Mouse (Mus musculus) MEL (cell line): ENCODE measurements around the gene Ankrd54.

Source experiments
- CTCF ChIP-seq, 3 experiments: IDR thresholded peaks in 2 of 3; conservative IDR thresholded peaks in 1 of 3; 2 replicates each; pipeline ENCODE4 v1.5.1; 2011 to 2012; ENCODE audit warnings: low read length in 3 of 3, low read depth in 2 of 3, mild to moderate bottlenecking in 2 of 3, improper control_type of control experiment in 1 of 3, inconsistent platforms in 1 of 3, mixed read lengths in 1 of 3, moderate library complexity in 1 of 3; ENCODE audit not compliant: control insufficient read depth in 1 of 3, insufficient read depth in 1 of 3, poor library complexity in 1 of 3, severe bottlenecking in 1 of 3
- E2F4 ChIP-seq: IDR thresholded peaks from 2 replicates; pipeline ENCODE4 v1.6.1; 2011; ENCODE audit warnings: low read depth, low read length, improper control_type of control experiment, borderline replicate concordance
- EP300 ChIP-seq, 2 experiments: IDR thresholded peaks; 2 replicates each; pipeline ENCODE4 v1.6.1; 2011; ENCODE audit warnings: improper control_type of control experiment in 2 of 2, low read length in 2 of 2, low read depth in 1 of 2, mild to moderate bottlenecking in 1 of 2
- GATA1 ChIP-seq: IDR thresholded peaks from 2 replicates; pipeline ENCODE4 v1.6.1; 2011; ENCODE audit warnings: low read depth, low read length, improper control_type of control experiment
- KAT2A ChIP-seq: conservative IDR thresholded peaks from 2 replicates; pipeline ENCODE4 v1.6.1; 2012; ENCODE audit warnings: low read depth, low read length, improper control_type of control experiment, inconsistent platforms
- MAFK ChIP-seq: IDR thresholded peaks from 2 replicates; pipeline ENCODE4 v1.6.1; 2011; ENCODE audit warnings: low read depth, mild to moderate bottlenecking, low read length, improper control_type of control experiment, borderline replicate concordance
- MEF2A ChIP-seq: IDR thresholded peaks from 2 replicates; pipeline ENCODE4 v1.6.1; 2014; ENCODE audit warnings: low read depth, mild to moderate bottlenecking, inconsistent platforms, low read length, improper control_type of control experiment; ENCODE audit not compliant: poor library complexity, insufficient replicate concordance, severe bottlenecking; ENCODE audit errors: extremely low read depth
- MXI1 ChIP-seq: IDR thresholded peaks from 2 replicates; pipeline ENCODE4 v1.6.1; 2011; ENCODE audit warnings: mild to moderate bottlenecking, low read depth, low read length, improper control_type of control experiment
- POLR2A ChIP-seq, 2 experiments: IDR thresholded peaks; 2 replicates each; pipeline ENCODE4 v1.6.1; 2011 to 2012; ENCODE audit warnings: low read length in 2 of 2, mild to moderate bottlenecking in 2 of 2, control low read depth in 1 of 2, improper control_type of control experiment in 1 of 2, low read depth in 1 of 2, moderate library complexity in 1 of 2; ENCODE audit not compliant: control insufficient read depth in 1 of 2, insufficient read depth in 1 of 2, poor library complexity in 1 of 2
- SMC3 ChIP-seq: IDR thresholded peaks from 2 replicates; pipeline ENCODE4 v1.6.1; 2011; ENCODE audit warnings: low read depth, low read length, improper control_type of control experiment
- USF2 ChIP-seq, 2 experiments: IDR thresholded peaks; 2 replicates each; pipeline ENCODE4 v1.6.1; 2011 to 2012; ENCODE audit warnings: improper control_type of control experiment in 2 of 2, low read length in 2 of 2, borderline replicate concordance in 1 of 2, inconsistent platforms in 1 of 2, low read depth in 1 of 2, mild to moderate bottlenecking in 1 of 2; ENCODE audit not compliant: insufficient read depth in 1 of 2

DNA sequence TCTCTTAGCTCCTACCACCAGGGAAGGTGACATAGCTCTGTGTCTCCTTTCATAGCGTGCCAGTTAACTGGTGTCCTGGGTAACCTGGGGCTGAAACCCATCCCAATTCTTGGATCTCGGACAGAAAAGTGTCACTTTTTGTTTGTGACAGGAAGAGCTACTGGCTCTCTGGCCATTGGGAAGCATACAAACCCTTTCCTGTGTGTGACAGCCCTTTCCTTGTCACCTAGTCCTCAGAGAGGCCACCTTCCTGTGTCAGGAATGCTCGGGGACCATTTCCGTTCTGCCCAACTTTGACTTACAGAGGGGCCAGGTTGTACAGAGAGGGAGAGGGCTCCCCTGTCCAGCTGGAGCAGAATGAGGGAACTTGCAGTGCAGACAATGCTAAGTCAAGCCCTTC lies 36.8 kb upstream of the Ankrd54 start:
- TF ChIP-seq POLR2A (IDR thresholded peaks at IDR 0.05; ENCODE audit: control insufficient read depth in 1 of 2, insufficient read depth in 1 of 2, low read depth in 1 of 2, low read length in 2 of 2, poor library complexity in 1 of 2) = no peak
- no peak for TF ChIP-seq EP300 (IDR thresholded peaks at IDR 0.05; ENCODE audit: low read depth in 1 of 2, low read length in 2 of 2)
- no peak for TF ChIP-seq CTCF (IDR thresholded peaks at IDR 0.05 in 2 of 3, conservative IDR thresholded peaks at IDR 0.05 in 1 of 3; ENCODE audit: control insufficient read depth in 1 of 3, insufficient read depth in 1 of 3, low read depth in 2 of 3, low read length in 3 of 3, poor library complexity in 1 of 3, severe bottlenecking in 1 of 3)
- no peak for TF ChIP-seq MAFK
- TF ChIP-seq GATA1 = no peak
- no peak for TF ChIP-seq MEF2A
- no peak for TF ChIP-seq MXI1
- TF ChIP-seq E2F4 = no peak
- TF ChIP-seq KAT2A = no peak
- TF ChIP-seq USF2 (IDR thresholded peaks at IDR 0.05; ENCODE audit: borderline replicate concordance in 1 of 2, insufficient read depth in 1 of 2, low read depth in 1 of 2, low read length in 2 of 2) = no peak
- TF ChIP-seq SMC3 = no peak
